Mouse (Mus musculus): ENCODE measurements at regions not wholly inside any gene's neighbourhood (a gene's known extent, or its start where the extent isn't known, plus 50 kb on each side); places are given as distances from the start of the nearest gene placed in this dataset.

- Histone ChIP-seq H3K4me1 (ENCODE audit: insufficient read depth) (no peaks in the 10 kb centered on the region), H3K27me3 (ENCODE audit: insufficient read depth, low read length) (no peaks in the 10 kb centered on the region), H3K9me3 (ENCODE audit: low read length) (no peaks in the 10 kb centered on the region), H3K4me3 (ENCODE audit: low read depth, low read length) (no peak overlapping the region), H3K36me3 (replicated peaks; ENCODE audit: insufficient read depth, low read length) (no peaks in the 10 kb centered on the region), H3K27ac (ENCODE audit: low read depth) (no peak overlapping the region), H3K9ac (replicated peaks) (no peak overlapping the region), H3K4me2 (ENCODE audit: low read depth, low read length) (peak overlapping the region; percentile 28; the same call in 1 of the 2 replicates)
- 18% methylated on average over 10 of the region's 10 CpGs for WGBS (ENCODE audit: insufficient replicate concordance)
- peak; percentile 17 for DNase-seq
- no peak for TF ChIP-seq CTCF (IDR thresholded peaks at IDR 0.05; ENCODE audit: low read depth)
- TF ChIP-seq EP300 (IDR thresholded peaks at IDR 0.05; ENCODE audit: low read depth) = no peak
- no peak for ATAC-seq
Observed at GRCm38 (mm10) chr11:112155339-112155955, 626.6 kb upstream of the Sox9 start.

GRCm38 (mm10) chr11:112163681-112164265 is 618.3 kb upstream of the Sox9 start:
- H3K27ac ChIP-seq (ENCODE audit: low read depth) = no peak overlapping the region
- no peak overlapping the region for H3K4me3 ChIP-seq (ENCODE audit: low read depth, low read length)
- TF ChIP-seq CTCF (IDR thresholded peaks at IDR 0.05; ENCODE audit: low read depth) (no peak), EP300 (IDR thresholded peaks at IDR 0.05; ENCODE audit: low read depth) (no peak)
- H3K27me3 ChIP-seq (ENCODE audit: insufficient read depth, low read length) = no peaks in the 10 kb centered on the region
- no peak overlapping the region for H3K9ac ChIP-seq (replicated peaks)
- WGBS (ENCODE audit: insufficient replicate concordance) = 58% methylated on average over 7 of the region's 7 CpGs
- H3K36me3 ChIP-seq (replicated peaks; ENCODE audit: insufficient read depth, low read length) = no peaks in the 10 kb centered on the region
- DNase-seq = no peak
- H3K9me3 ChIP-seq (ENCODE audit: low read length) = no peaks in the 10 kb centered on the region
- H3K4me1 ChIP-seq (ENCODE audit: insufficient read depth) = no peaks in the 10 kb centered on the region
- no peak for ATAC-seq
- no peak overlapping the region for H3K4me2 ChIP-seq (ENCODE audit: low read depth, low read length)

- Histone ChIP-seq H3K27me3 (ENCODE audit: insufficient read depth, low read length) (no peaks in the 10 kb centered on the region), H3K27ac (ENCODE audit: low read depth) (no peak overlapping the region), H3K36me3 (replicated peaks; ENCODE audit: insufficient read depth, low read length) (no peaks in the 10 kb centered on the region), H3K9me3 (ENCODE audit: low read length) (no peaks in the 10 kb centered on the region), H3K4me1 (ENCODE audit: insufficient read depth) (no peaks in the 10 kb centered on the region), H3K9ac (replicated peaks) (no peak overlapping the region), H3K4me3 (ENCODE audit: low read depth, low read length) (no peak overlapping the region), H3K4me2 (ENCODE audit: low read depth, low read length) (no peak overlapping the region)
- no peak for DNase-seq
- TF ChIP-seq CTCF (IDR thresholded peaks at IDR 0.05; ENCODE audit: low read depth) = no peak
- no peak for TF ChIP-seq EP300 (IDR thresholded peaks at IDR 0.05; ENCODE audit: low read depth)
- 67% methylated on average over 10 of the region's 10 CpGs for WGBS (ENCODE audit: insufficient replicate concordance)
- ATAC-seq = no peak
Observed at GRCm38 (mm10) chr11:112173585-112173984, 608.4 kb upstream of the Sox9 start.

GRCm38 (mm10) chr11:112175302-112175701 is 606.7 kb upstream of the Sox9 start:
- Histone ChIP-seq H3K27me3 (ENCODE audit: insufficient read depth, low read length) (no peaks in the 10 kb centered on the region), H3K4me2 (ENCODE audit: low read depth, low read length) (no peak overlapping the region), H3K27ac (ENCODE audit: low read depth) (no peak overlapping the region), H3K36me3 (replicated peaks; ENCODE audit: insufficient read depth, low read length) (no peaks in the 10 kb centered on the region), H3K9me3 (ENCODE audit: low read length) (no peaks in the 10 kb centered on the region), H3K4me1 (ENCODE audit: insufficient read depth) (no peaks in the 10 kb centered on the region), H3K4me3 (ENCODE audit: low read depth, low read length) (no peak overlapping the region), H3K9ac (replicated peaks) (no peak overlapping the region)
- TF ChIP-seq EP300 (IDR thresholded peaks at IDR 0.05; ENCODE audit: low read depth) (no peak), CTCF (IDR thresholded peaks at IDR 0.05; ENCODE audit: low read depth) (no peak)
- no peak for ATAC-seq
- 81% methylated on average over 6 of the region's 6 CpGs for WGBS (ENCODE audit: insufficient replicate concordance)
- DNase-seq = no peak

- ATAC-seq (no peak), DNase-seq (no peak)
- TF ChIP-seq CTCF (IDR thresholded peaks at IDR 0.05; ENCODE audit: low read depth) (no peak), EP300 (IDR thresholded peaks at IDR 0.05; ENCODE audit: low read depth) (no peak)
- Histone ChIP-seq H3K9me3 (ENCODE audit: low read length) (no peaks in the 10 kb centered on the region), H3K4me1 (ENCODE audit: insufficient read depth) (no peaks in the 10 kb centered on the region), H3K9ac (replicated peaks) (no peak overlapping the region), H3K36me3 (replicated peaks; ENCODE audit: insufficient read depth, low read length) (no peaks in the 10 kb centered on the region), H3K27me3 (ENCODE audit: insufficient read depth, low read length) (no peaks in the 10 kb centered on the region), H3K4me2 (ENCODE audit: low read depth, low read length) (no peak overlapping the region), H3K27ac (ENCODE audit: low read depth) (no peak overlapping the region), H3K4me3 (ENCODE audit: low read depth, low read length) (no peak overlapping the region)
- WGBS (ENCODE audit: insufficient replicate concordance) = 84% methylated on average over 10 of the region's 10 CpGs
Observed at GRCm38 (mm10) chr11:112180666-112181065, 601.4 kb upstream of the Sox9 start.

GRCm38 (mm10) chr11:112197620-112198268 is 584.3 kb upstream of the Sox9 start:
- no peak for TF ChIP-seq CTCF (IDR thresholded peaks at IDR 0.05; ENCODE audit: low read depth)
- TF ChIP-seq EP300 (IDR thresholded peaks at IDR 0.05; ENCODE audit: low read depth) = no peak
- H3K4me1 ChIP-seq (ENCODE audit: insufficient read depth) = no peaks in the 10 kb centered on the region
- no peak overlapping the region for H3K27ac ChIP-seq (ENCODE audit: low read depth)
- WGBS (ENCODE audit: insufficient replicate concordance) = 24% methylated on average over 18 of the region's 18 CpGs
- DNase-seq (no peak), ATAC-seq (no peak)
- H3K9ac ChIP-seq (replicated peaks) = no peak overlapping the region
- H3K27me3 ChIP-seq (ENCODE audit: insufficient read depth, low read length) = no peaks in the 10 kb centered on the region
- no peaks in the 10 kb centered on the region for H3K9me3 ChIP-seq (ENCODE audit: low read length)
- H3K4me3 ChIP-seq (ENCODE audit: low read depth, low read length) = no peak overlapping the region
- no peaks in the 10 kb centered on the region for H3K36me3 ChIP-seq (replicated peaks; ENCODE audit: insufficient read depth, low read length)
- no peak overlapping the region for H3K4me2 ChIP-seq (ENCODE audit: low read depth, low read length)
